In genomic region chr17:52278523-52278922, GRCm38 (mm10) we compare ENCODE assay signal across 25 mouse cellular contexts.
DNase-seq lines count a peak whose midpoint lies in the region; ATAC-seq and TF ChIP-seq lines count a peak whose summit lies in the region.
"Had no signal": no experiment of that assay in that cellular context is flagged by ENCODE, and none has a peak within 500 bp of the region (broad histone marks: within the 10 kb centered on the region; RNA-seq: fewer than 3 reads in every experiment).

No protein-coding gene starts in this region.

- H3K36me3 ChIP-seq in embryonic facial prominence, embryonic 14.5 days (ENCODE audit: control insufficient read depth, insufficient read depth, low read length): no peaks in the 10 kb centered on the region
- H3K36me3 ChIP-seq in embryonic facial prominence, embryonic 10.5 days (replicated peaks): no peaks in the 10 kb centered on the region
- no peaks in the 10 kb centered on the region for H3K36me3 ChIP-seq in liver, postnatal 0 days (replicated peaks; ENCODE audit: insufficient read depth, low read length)
- H3K36me3 ChIP-seq: embryonic facial prominence, embryonic 15.5 days; forebrain, embryonic 12.5 days; kidney, embryonic 15.5 days; limb, embryonic 15.5 days; midbrain, embryonic 13.5 days had no signal

- peak; percentile 31 for DNase-seq in embryonic facial prominence, embryonic 14.5 days (ENCODE audit: low spot score)
- DNase-seq in embryonic facial prominence, embryonic 10.5 days (ENCODE audit: low spot score): no peak
- peak; percentile 2 for DNase-seq in forelimb bud, embryonic 11.5 days (ENCODE audit: low read depth, low spot score)
- DNase-seq in thymus, postnatal 0 days (ENCODE audit: low spot score): peak; percentile 82
- DNase-seq in liver, postnatal 0 days: no peak
- no peak for DNase-seq in cerebellum, adult 9-11 months
- DNase-seq: adrenal gland, adult 8-10 months; cerebellum, adult 8-10 months; forebrain, postnatal 0 days; gastrocnemius, postnatal 10 days; heart, postnatal 14 days; kidney, adult 18-20 months; kidney, postnatal 25 days; lung, embryonic 14.5 days; lung, postnatal 14 days; right cerebral cortex, postnatal 14 days had no signal

- H3K4me3 ChIP-seq in embryonic facial prominence, embryonic 14.5 days (ENCODE audit: low read depth, low read length): no peak overlapping the region
- no peak overlapping the region for H3K4me3 ChIP-seq in embryonic facial prominence, embryonic 10.5 days
- no peak overlapping the region for H3K4me3 ChIP-seq in liver, postnatal 0 days (ENCODE audit: low read depth, low read length)
- H3K4me3 ChIP-seq: embryonic facial prominence, embryonic 15.5 days; forebrain, embryonic 12.5 days; kidney, embryonic 15.5 days; left cerebral cortex, adult 2 months; limb, embryonic 15.5 days; midbrain, embryonic 13.5 days had no signal

- TF ChIP-seq EP300 in liver, postnatal 0 days (IDR thresholded peaks at IDR 0.05; ENCODE audit: low read depth): no peak

- no peak for TF ChIP-seq CTCF in liver, postnatal 0 days (IDR thresholded peaks at IDR 0.05; ENCODE audit: low read depth)

- no peaks in the 10 kb centered on the region for H3K9me3 ChIP-seq in embryonic facial prominence, embryonic 14.5 days (ENCODE audit: control insufficient read depth, low read length)
- no peaks in the 10 kb centered on the region for H3K9me3 ChIP-seq in embryonic facial prominence, embryonic 10.5 days
- no peaks in the 10 kb centered on the region for H3K9me3 ChIP-seq in liver, postnatal 0 days (ENCODE audit: low read length)
- H3K9me3 ChIP-seq: embryonic facial prominence, embryonic 15.5 days; forebrain, embryonic 12.5 days; kidney, embryonic 15.5 days; limb, embryonic 15.5 days; midbrain, embryonic 13.5 days had no signal

- 80% methylated on average over 4 of the region's 4 CpGs for WGBS in embryonic facial prominence, embryonic 14.5 days
- 80% methylated on average over 4 of the region's 4 CpGs for WGBS in embryonic facial prominence, embryonic 10.5 days
- 40% methylated on average over 4 of the region's 4 CpGs for WGBS in liver, postnatal 0 days (ENCODE audit: insufficient replicate concordance)

- H3K27ac ChIP-seq in embryonic facial prominence, embryonic 14.5 days (replicated peaks; ENCODE audit: low read depth, low read length): no peak overlapping the region
- H3K27ac ChIP-seq in embryonic facial prominence, embryonic 10.5 days (replicated peaks): no peak overlapping the region
- H3K27ac ChIP-seq in liver, postnatal 0 days (ENCODE audit: low read depth): no peak overlapping the region
- H3K27ac ChIP-seq: embryonic facial prominence, embryonic 15.5 days; forebrain, embryonic 12.5 days; kidney, embryonic 15.5 days; left cerebral cortex, adult 2 months; limb, embryonic 15.5 days; liver, embryonic 14.5 days; midbrain, embryonic 13.5 days had no signal

- no peak overlapping the region for H3K4me2 ChIP-seq in embryonic facial prominence, embryonic 14.5 days (ENCODE audit: low read depth, low read length)
- no peak overlapping the region for H3K4me2 ChIP-seq in liver, postnatal 0 days (ENCODE audit: low read depth, low read length)
- H3K4me2 ChIP-seq: embryonic facial prominence, embryonic 15.5 days; forebrain, embryonic 12.5 days; kidney, embryonic 15.5 days; limb, embryonic 15.5 days; lung, embryonic 14.5 days; midbrain, embryonic 13.5 days had no signal

- no peaks in the 10 kb centered on the region for H3K27me3 ChIP-seq in embryonic facial prominence, embryonic 14.5 days (replicated peaks; ENCODE audit: control insufficient read depth, insufficient read depth, low read length)
- no peaks in the 10 kb centered on the region for H3K27me3 ChIP-seq in embryonic facial prominence, embryonic 10.5 days (replicated peaks; ENCODE audit: low read depth, poor library complexity, severe bottlenecking)
- no peaks in the 10 kb centered on the region for H3K27me3 ChIP-seq in liver, postnatal 0 days (ENCODE audit: insufficient read depth, low read length)
- H3K27me3 ChIP-seq: embryonic facial prominence, embryonic 15.5 days; forebrain, embryonic 12.5 days; kidney, embryonic 15.5 days; limb, embryonic 15.5 days; midbrain, embryonic 13.5 days had no signal

- no peak for ATAC-seq in embryonic facial prominence, embryonic 14.5 days (ENCODE audit: low read depth)
- ATAC-seq in liver, postnatal 0 days: no peak
- ATAC-seq in megakaryocyte progenitor cell, adult 5-6 weeks (replicated peaks; ENCODE audit: poor library complexity): no peak
- ATAC-seq: forebrain, postnatal 0 days; hindbrain, embryonic 16.5 days; midbrain, embryonic 13.5 days had no signal

- no peak overlapping the region for H3K9ac ChIP-seq in embryonic facial prominence, embryonic 14.5 days (ENCODE audit: low read depth, low read length)
- no peak overlapping the region for H3K9ac ChIP-seq in liver, postnatal 0 days (replicated peaks)
- H3K9ac ChIP-seq: embryonic facial prominence, embryonic 15.5 days; forebrain, embryonic 12.5 days; forebrain, postnatal 0 days; kidney, embryonic 15.5 days; limb, embryonic 15.5 days; liver, embryonic 14.5 days; lung, embryonic 14.5 days; midbrain, embryonic 13.5 days had no signal

- H3K4me1 ChIP-seq in embryonic facial prominence, embryonic 14.5 days (ENCODE audit: control insufficient read depth, insufficient read depth, low read length): no peaks in the 10 kb centered on the region
- no peaks in the 10 kb centered on the region for H3K4me1 ChIP-seq in embryonic facial prominence, embryonic 10.5 days
- H3K4me1 ChIP-seq in liver, postnatal 0 days (ENCODE audit: insufficient read depth): no peaks in the 10 kb centered on the region
- H3K4me1 ChIP-seq: embryonic facial prominence, embryonic 15.5 days; forebrain, embryonic 12.5 days; kidney, embryonic 15.5 days; limb, embryonic 15.5 days; midbrain, embryonic 13.5 days had no signal

Comparison
In these comparisons a context has a peak if more than half of its experiments do, and no peak if none do; other contexts are left out.
1. DNase-seq: peak in embryonic facial prominence, embryonic 14.5 days (single experiment), forelimb bud, embryonic 11.5 days (single experiment) and thymus, postnatal 0 days (single experiment); none in embryonic facial prominence, embryonic 10.5 days (single experiment), liver, postnatal 0 days (single experiment) and cerebellum, adult 9-11 months (single experiment).